Mouse (Mus musculus) lung, postnatal 0 days (tissue): ENCODE data around the gene Cubn.

Source experiments
- CTCF ChIP-seq: IDR thresholded peaks from 2 replicates; pipeline ENCODE4 v1.5.1; 2016; ENCODE audit warnings: antibody characterized with exemption, mild to moderate bottlenecking
- EP300 ChIP-seq: IDR thresholded peaks from 2 replicates; pipeline ENCODE4 v1.6.1; 2016; ENCODE audit warnings: antibody characterized with exemption, mild to moderate bottlenecking, control low read depth

DNA sequence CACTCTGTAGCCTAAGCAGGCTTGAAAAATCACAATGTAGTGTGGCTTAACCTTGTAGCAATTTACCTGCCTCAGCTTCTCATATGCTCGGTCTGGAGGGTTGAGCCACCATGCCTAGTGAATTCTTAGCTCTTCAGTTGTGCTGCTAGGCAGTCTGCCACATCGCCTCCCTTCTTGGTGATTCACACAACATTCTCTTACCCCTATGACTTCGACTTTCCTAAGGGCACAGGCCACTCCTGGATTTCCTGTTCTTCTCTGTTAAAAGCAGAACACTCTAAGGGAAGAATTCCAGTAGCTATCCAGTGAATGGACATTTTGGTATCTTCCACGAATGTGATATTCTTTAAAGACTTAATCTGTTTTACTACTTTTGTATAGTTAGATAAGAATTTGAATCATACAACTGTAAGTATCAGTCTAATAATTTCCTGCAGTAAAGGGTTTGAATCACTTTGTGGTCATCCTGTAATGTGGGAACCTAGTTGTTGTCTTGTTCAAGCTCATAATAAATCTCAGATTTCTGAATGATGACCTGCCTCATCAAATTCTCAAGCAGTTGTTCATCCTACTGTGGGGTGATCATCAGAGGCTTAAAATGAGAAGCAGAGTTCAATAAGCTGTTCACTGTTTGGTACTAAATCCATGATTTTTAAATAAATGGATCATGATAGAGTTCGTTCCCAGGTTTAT is 86.5 kb downstream of the Cubn start:
- TF ChIP-seq CTCF (no peak), EP300 (no peak)
